Mouse (Mus musculus): ENCODE measurements around the gene Lpar1.

Gene Lpar1

DNA sequence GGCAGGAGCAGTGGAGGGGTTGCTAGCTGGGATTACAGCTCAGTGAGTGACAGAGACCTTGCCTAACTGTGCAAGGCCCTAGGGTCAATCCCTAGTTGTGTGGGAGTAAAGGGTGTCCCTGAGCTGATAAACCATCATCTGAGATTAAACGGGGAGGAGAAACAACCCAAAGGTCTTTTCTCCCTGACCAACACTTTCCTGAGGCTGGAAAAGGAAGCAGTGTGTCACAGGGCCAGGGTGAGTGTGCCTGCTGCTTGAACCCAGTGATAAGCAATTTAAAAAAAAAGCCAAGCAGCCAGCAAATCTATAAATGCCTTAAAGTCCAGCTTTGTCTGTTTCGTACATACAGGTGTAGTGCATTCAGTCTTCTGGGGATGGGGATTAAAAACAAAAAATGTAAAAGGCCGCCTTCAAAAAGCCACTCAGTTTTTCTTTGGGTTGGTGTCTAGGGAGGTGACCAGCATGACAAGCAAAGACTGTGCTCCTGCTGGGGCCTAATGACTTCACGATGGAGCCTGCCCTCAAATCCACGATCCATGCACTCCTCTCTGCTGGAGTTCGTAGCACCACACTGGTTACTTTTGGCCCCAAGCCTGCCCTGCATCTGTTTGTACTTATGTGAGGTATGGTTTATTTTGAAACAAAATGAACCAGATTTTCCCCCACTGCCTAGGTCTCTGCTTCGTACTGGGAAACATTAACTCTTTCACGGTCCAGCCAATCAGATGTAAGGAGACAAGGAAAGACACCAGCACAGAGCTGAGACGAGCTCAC, 35.3 kb downstream of the Lpar1 start:
- in situ Hi-C loops (cut with MboI; ENCODE audit: unreplicated experiment in 2 of 2), result loop anchor here in 1 of 2 experiments (25.0 kb wide), 1 partner anchor 881 kb away; no protein-coding TSS in a partner anchor

DNA sequence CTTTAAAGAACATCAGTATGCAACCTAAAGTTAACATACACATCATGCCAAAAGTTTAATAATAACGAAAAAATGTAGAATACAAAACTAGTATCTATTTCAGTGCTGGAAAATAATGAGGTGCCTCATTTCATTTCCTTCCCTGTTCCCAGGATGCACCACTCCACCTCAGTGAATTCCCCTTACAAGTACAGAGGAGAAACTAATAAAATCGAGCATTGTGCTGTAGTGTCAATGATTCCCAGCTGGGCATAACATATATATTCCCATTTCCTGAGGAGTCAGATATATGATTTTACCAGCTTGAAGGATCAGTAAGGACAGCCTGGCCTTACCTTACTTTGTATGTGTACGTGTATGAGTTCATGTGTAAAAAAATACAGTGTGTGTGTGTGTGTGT, 36.9 kb downstream of the Lpar1 start:
- in situ Hi-C loops (cut with MboI; ENCODE audit: unreplicated experiment in 2 of 2), result loop anchor here in 1 of 2 experiments (25.0 kb wide), 1 partner anchor 880 kb away; no protein-coding TSS in a partner anchor

DNA sequence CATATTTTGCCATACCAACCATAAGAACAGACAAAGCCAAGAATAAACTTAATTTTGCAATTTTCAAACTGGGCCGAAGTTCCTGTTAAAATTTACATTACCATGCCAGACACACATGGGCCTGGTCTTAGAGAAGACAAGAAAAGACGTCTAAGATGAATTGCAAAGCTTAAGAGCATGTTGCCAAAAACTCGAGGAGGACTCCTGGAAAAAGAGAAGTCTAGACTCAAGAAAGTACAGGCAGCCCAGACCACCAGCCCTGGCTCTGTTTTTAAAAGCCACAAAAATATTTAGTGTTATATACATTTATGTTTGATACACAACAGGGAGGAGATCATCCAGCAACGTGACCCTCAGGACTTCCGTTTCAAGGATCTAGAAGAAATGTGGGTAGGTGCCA, 37.5 kb downstream of the Lpar1 start:
- in situ Hi-C loops (cut with MboI; ENCODE audit: unreplicated experiment in 2 of 2), result loop anchor here in 1 of 2 experiments (25.0 kb wide), 1 partner anchor 879 kb away; no protein-coding TSS in a partner anchor

DNA sequence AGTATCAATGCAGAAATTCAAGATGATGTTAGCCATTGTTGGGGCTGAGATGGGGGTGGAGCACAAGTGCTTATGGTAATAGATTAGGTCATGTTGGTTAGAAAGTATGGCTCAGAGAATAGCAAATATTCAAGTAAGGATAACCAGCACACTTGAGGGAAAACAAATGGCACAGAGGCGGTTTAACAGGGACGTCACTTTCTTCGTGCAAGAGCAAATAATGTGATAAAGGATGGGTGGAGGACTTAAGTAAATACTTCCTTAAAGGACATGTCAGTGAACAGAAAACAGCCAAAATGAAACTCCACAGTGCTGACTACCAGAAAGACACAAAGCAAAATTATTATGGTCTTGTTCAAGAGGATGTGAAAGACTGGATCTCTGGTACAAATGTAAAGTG, 42.1 kb downstream of the Lpar1 start:
- in situ Hi-C loops (cut with MboI; ENCODE audit: unreplicated experiment in 2 of 2), result loop anchor here in 1 of 2 experiments (25.0 kb wide), 1 partner anchor 874 kb away; no protein-coding TSS in a partner anchor

DNA sequence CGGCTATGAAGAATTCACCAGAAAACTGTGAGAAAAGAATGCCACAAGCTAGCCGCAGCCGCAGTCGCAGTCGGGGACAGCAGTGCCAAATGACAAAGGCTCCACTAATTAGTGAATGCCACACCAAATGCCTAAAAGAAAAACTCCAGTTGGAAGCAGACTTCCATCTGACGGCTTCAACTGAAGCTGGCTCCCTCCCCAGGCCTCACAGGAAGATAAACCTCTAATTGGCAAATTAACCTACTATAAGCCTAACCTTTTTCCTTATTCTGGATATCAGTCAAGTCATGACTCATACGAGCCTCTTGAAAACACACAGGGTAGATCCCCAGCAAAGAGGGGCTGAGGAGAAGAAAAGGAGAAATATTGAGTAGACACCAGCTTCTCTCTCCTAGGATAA, 44.9 kb downstream of the Lpar1 start:
- in situ Hi-C loops (cut with MboI; ENCODE audit: unreplicated experiment in 2 of 2), result loop anchor here in 1 of 2 experiments (25.0 kb wide), 1 partner anchor 872 kb away; no protein-coding TSS in a partner anchor

DNA sequence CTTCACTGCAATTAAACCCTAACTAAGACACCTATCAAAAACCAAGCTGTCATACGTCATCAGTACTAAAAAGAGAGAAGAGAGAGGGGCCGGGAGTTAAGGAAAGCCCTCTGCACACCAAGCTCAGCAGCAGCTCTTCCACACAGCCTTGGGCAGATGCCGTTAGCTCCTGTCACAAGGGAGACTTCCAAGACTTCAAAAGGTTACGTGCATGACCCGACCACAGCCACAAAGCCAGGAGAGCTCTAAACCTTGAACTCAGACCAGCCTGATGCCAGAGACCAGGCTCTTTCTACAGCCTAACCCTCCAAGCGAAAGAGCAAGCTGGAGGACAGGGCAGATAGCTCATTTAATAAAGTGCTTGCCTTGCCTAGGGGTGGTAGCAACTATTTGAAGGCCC, 46.2 kb downstream of the Lpar1 start:
- in situ Hi-C loops (cut with MboI; ENCODE audit: unreplicated experiment in 2 of 2), result loop anchor here in 1 of 2 experiments (25.0 kb wide), 1 partner anchor 870 kb away; no protein-coding TSS in a partner anchor

DNA sequence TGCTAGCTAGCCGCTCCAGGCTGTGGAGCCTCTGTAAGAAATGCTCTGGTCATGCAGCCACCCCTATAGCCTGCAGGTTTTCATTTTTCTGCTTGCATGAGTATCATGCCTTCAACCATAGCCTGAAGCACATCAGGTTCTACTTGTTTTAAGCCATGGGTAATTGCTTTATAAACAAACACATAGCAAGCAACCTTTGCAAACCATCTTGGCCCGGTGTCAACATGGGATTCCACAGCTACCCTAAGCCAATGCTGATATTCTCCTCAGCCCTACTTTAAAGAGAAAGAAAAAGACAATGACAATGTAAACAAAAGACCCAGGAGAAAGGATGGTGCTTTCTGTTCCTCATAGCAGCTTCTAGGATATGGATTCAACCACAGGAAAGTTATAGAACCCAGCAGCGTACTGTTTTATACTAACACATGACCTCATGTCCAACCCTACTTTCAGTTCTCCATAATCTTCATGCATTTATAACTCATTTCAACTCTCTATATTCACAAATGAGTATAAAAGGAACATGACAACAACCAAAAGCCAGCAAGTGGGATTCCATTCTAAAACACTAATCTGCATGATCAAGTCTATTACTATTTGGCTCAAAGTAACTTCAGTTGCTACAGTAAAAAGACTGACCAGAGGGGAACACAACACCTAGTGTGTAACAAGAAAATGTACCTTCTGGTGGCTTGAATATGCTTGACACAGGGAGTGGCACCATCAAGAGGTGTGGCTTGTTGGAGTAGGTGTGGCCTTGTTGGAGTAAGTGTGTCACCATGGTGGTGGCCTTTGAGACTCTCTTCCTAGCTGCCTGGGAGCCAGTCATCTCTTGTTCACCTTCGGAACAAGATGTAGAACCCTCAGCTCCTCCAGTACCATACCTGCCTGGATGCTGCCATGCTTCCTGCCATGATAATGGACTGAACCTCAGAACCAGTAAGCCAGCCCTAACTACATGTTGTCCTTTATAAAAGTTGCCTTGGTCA, 46.9 kb downstream of the Lpar1 start:
- in situ Hi-C loops (cut with MboI; ENCODE audit: unreplicated experiment in 2 of 2), result loop anchor here in 1 of 2 experiments (25.0 kb wide), 1 partner anchor 870 kb away; no protein-coding TSS in a partner anchor

DNA sequence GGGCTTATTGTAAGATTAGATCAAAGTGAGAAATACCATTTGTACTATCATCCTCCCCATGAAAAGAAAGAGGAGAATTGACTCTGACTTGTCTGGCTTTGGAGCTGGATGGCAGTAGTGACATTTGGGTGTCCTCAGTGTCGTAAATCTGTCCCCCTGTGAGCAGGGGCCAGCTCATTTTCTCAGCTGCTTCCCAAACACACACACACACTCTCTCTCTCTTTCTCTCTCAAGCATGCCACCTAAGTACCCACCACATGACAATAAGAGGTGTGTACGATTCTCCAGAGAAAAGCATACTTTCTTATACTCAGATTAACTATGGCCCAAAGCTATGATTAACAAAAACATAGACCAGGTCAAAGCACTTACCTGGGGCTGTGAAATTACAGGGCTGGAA, 49.4 kb downstream of the Lpar1 start:
- in situ Hi-C loops (cut with MboI; ENCODE audit: unreplicated experiment in 2 of 2), result loop anchor here in 1 of 2 experiments (25.0 kb wide), 1 partner anchor 867 kb away; no protein-coding TSS in a partner anchor

DNA sequence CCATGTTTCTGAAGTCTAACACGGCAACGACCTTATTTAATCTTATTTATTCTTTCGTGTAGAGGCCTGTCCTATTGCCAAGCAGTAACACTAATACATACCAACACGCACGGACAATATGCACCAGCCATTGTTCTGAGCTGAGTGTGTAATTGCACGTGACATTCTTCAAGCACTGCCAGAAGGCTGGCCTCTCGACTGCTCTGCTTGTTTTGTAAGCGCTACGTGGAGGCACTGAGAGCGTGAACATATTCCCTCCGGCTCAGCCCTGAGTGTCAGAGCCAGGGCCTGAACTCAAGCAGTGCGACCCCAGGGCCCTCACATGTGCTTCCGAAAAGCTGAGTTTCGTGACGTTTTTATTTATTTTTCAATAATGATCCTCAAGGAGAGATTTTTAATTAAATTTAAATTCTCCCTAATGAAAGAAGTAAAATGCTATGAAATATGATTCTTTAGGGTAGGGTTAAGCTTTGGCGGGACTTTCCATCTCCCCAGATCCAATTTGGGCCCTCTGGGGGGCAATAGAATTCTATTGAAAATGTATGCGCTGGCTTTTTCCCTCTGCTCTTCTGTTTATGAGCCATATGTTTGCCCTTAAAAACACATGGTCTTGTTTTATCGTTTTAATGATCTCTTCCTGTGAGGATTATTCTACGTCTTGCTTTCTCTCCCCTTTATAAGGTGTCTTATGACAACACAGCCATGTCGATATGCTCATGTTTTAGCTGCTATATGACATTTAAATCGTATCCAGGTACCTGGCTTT, 52.5 kb downstream of the Lpar1 start:
- in situ Hi-C loops (cut with MboI; ENCODE audit: unreplicated experiment in 2 of 2), result loop anchor here in 1 of 2 experiments (25.0 kb wide), 1 partner anchor 864 kb away; no protein-coding TSS in a partner anchor

DNA sequence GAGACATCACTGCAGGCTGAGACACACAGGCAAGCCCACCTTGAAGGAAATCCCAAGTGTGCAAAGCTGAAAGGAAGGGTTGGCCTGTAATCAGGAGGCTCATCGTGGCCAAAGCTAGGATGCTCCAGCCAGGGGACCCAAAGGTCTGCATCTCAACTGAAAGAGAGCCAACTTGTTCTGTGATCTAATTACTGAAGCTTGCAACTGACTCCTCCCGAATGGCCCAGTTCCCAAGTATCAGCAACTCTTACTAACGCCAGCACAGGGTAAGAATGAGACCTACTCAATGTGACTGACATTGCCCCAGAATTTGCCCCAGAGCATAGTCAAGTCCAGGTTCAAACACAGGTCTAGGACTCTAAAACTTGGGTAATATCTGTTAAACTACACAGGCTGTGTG, 53.9 kb downstream of the Lpar1 start:
- in situ Hi-C loops (cut with MboI; ENCODE audit: unreplicated experiment in 2 of 2), result loop anchor here in 1 of 2 experiments (25.0 kb wide), 1 partner anchor 863 kb away; no protein-coding TSS in a partner anchor

DNA sequence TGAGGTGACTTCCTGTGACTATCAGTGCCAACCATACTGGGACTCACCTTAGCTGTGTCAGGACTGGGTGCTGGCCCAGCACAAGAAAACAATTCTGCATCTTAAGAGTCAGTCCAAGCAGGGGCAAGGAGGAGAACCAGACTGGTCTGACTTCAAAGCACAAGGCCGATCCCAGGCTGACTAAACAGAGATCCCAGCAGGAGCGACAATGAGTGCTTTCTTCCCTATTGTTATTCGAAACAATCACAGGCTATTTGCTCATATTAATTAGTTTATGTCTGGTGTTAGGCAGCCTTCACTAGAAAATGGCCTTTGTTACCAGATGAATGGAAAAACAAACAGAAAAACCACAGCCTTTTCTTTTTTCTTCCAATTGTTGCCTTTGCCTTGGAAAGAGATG, 54.5 kb downstream of the Lpar1 start:
- in situ Hi-C loops (cut with MboI; ENCODE audit: unreplicated experiment in 2 of 2), result no loop called here

DNA sequence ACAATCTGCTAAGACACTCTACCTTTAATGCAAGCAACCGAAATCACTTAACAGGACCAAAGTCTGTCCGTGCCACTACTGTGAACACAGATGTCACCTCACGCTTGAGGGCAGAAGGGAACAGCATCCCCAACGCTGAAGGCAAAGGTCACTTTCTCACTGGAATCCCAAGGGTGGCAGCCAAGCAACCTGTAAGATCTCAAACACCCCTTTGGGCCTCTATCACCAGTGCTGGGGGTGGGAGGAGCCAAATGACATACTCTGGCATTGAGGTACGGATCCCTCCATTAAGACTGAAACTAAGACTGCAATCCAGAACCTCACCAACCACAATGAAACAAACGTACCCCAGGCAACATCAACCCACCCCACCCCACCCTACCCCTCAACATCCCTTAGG, 55.0 kb downstream of the Lpar1 start:
- in situ Hi-C loops (cut with MboI; ENCODE audit: unreplicated experiment in 2 of 2), result no loop called here

DNA sequence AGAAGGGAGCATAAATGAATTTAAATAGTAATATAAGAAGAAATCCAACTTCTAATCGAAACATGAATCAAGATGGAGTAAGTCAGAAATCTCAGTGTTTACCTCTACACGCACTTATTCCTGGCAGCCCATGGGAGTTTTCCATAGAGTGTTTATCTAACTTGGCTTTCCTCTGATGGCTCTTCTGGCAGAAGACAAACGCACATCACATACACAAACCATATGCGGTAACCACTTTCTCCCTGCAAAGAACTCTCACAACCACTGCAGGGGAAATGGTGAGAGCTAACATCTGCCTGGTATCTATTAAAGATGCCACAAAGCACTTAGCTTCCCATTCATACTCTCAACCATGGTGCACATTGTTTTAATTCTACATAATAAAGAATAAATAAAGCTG, 56.4 kb downstream of the Lpar1 start:
- in situ Hi-C loops (cut with MboI; ENCODE audit: unreplicated experiment in 2 of 2), result no loop called here

DNA sequence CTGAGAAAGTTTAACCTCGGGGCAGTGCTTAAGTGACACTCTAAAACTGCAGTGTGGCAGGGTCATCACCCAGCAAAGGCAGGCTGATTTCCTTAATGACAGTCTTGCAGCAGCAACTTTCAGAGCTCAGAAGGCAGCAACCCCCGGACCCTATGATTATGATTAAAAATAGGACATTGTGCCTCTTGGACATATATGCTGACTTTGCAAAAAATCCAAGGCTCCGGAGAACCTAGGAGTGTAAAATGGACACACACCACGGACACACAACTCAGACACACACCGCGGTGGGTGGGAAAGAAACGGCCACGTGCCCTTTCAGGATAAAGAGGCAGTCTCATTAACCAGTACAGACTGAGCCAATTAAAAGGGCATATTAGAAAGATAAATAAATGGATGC, 57.0 kb downstream of the Lpar1 start:
- in situ Hi-C loops (cut with MboI; ENCODE audit: unreplicated experiment in 2 of 2), result no loop called here

DNA sequence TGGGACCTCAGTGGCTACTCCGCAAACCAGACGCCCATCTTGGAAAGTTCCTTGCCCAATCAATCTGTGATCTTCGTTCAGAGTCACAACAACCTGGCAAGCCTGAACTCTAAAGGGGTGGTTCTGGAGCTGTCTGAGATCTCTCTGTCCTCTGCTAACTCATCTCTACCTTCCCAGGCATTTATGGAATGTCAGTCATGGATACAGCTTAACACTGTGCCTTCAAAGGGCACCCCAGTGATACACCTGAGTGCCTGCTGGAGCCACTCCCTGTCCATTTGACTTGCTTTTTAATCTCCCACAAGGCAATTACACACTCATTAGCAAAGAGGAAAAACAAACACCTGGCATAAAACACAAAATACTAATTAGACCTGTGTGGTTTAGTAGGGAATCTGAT, 62.0 kb downstream of the Lpar1 start:
- in situ Hi-C loops (cut with MboI; ENCODE audit: unreplicated experiment in 2 of 2), result no loop called here

DNA sequence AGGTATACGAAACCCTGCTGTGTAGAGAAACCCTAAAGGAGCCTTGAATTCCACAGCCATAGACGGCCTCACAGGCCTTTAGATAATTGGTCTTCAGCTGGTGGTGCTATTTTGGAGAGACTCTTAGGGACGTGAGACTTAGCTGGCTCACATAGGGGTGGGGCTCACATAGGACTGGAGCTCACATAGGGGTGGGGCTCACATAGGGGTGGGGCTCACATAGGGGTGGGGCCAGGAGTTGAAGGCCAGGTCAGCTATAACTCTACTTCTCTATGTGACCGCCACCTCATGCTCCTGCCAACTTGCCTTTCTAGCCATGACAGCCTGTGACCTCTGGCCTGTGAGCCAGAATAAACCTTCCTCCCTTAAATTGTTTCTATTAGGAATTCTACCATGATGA, 63.3 kb downstream of the Lpar1 start:
- in situ Hi-C loops (cut with MboI; ENCODE audit: unreplicated experiment in 2 of 2), result no loop called here

DNA sequence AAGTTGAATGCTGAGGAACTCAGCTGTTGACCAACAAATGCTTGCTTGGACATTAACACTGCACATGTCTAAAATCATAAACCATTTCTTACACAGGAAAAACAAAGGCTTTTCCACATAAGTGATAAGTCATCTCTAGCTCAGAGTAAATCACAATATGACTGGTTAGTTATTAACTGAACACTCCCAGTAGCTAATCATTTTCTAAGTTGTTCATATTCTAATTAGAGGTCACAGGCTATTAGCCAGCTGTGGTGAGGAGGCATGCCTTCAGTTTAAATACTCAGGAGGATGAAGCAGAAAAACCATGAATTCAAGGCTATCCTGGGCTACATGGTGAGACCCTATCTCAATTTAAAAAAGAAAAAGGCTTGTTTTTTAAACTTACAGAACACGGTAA, 75.1 kb downstream of the Lpar1 start:
- in situ Hi-C loops (cut with MboI; ENCODE audit: unreplicated experiment in 2 of 2), result no loop called here

DNA sequence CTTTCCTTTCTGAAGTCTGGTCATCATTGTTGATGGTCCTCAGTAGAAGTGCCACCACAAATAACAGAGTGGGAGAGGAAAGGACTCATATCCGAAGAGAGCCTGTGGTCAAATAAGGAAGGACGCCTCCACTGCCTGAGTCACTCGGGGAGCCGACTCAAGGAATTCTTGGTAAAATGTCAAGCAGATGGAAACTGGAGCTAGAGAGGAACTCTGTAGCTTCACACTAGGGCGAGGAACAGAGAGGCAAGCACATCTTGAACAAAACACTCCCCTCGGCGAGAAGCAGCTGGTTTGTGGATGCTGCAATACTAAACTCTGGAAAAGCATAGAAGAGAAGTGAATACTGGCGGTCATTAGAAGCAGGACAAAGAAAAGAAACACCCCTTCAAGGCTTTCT, 76.0 kb downstream of the Lpar1 start:
- in situ Hi-C loops (cut with MboI; ENCODE audit: unreplicated experiment in 2 of 2), result no loop called here

DNA sequence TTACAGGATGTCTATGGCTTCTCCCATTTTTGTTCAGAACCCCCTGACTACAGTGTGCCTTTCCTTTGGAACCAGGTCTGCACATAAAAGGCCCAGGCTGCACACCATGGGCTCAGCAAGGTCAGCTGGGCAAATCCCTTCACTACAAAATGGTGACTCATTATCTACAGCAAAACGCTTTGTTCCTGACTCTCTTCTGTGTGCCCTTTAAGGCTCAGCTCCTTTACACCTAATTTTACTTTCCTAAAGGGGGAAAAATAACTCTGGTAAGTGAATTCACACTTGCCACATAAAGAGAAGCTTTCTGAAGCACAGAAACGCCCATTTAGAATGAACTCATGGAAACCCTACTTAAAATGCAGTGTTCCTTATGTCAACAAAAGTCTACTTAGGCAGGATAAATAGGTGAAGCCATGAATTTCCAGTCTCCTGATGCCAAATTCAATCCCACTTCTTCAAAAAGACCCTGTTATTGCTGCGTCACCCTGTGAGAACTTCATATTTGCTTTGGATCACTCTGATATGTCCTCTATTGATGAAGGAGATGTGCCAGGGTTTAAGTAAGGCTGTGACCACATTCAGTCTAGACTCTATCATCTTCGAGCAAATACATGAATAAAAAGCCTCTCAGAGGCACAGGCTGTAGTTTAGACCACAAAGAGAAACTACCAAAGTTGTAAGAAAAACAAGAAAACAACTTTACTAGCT, 82.3 kb downstream of the Lpar1 start:
- in situ Hi-C loops (cut with MboI; ENCODE audit: unreplicated experiment in 2 of 2), result no loop called here
